Mouse (Mus musculus) myocyte (in vitro differentiated cells): ENCODE results near the gene Aire. TPM values are rescaled to one million over a fixed set of nuclear protein-coding genes. Genes with fewer than 3 reads are reported as not detected.

ENCODE experiments used
- H3K27me3 ChIP-seq: one replicate; pipeline ENCODE4 v1.6.1; 2011; ENCODE audit not compliant: control insufficient read depth, insufficient read depth, insufficient read length
- H3K36me3 ChIP-seq: one replicate; pipeline ENCODE4 v1.6.1; 2011; ENCODE audit not compliant: control insufficient read depth, insufficient read depth
- H3K4me2 ChIP-seq: one replicate; pipeline ENCODE4 v1.6.1; 2011; ENCODE audit warnings: low read depth, control low read depth
- H3K4me3 ChIP-seq: one replicate; pipeline ENCODE4 v1.5.1; 2011; ENCODE audit warnings: mild to moderate bottlenecking, control low read depth, moderate library complexity
- H3K79me2 ChIP-seq: one replicate; pipeline ENCODE4 v1.6.1; 2011; ENCODE audit not compliant: control insufficient read depth, insufficient read depth
- H3ac ChIP-seq: one replicate; pipeline ENCODE4 v1.6.1; 2011; ENCODE audit not compliant: control insufficient read depth, insufficient read length
- CEBPB ChIP-seq: IDR thresholded peaks from 2 replicates; pipeline ENCODE4 v1.6.1; 2011; ENCODE audit warnings: mild to moderate bottlenecking, moderate library complexity; ENCODE audit not compliant: poor library complexity, insufficient read depth, severe bottlenecking
- E2F4 ChIP-seq: IDR thresholded peaks from one replicate; pipeline ENCODE4 v1.6.1; 2011; ENCODE audit warnings: mild to moderate bottlenecking, control low read depth, moderate library complexity; ENCODE audit not compliant: insufficient read depth
- MAX ChIP-seq: IDR thresholded peaks from one replicate; pipeline ENCODE4 v1.6.1; 2011; ENCODE audit warnings: low read depth, mild to moderate bottlenecking, control low read depth
- MYOD1 ChIP-seq, 3 experiments: IDR thresholded peaks; one replicate each; pipeline ENCODE4 v1.6.1; 2011; ENCODE audit warnings: control low read depth in 2 of 3, low read depth in 2 of 3, mild to moderate bottlenecking in 2 of 3, moderate library complexity in 1 of 3; ENCODE audit not compliant: insufficient read length in 2 of 3, control insufficient read depth in 1 of 3
- MYOG ChIP-seq, 3 experiments: IDR thresholded peaks; one replicate each; pipeline ENCODE4 v1.6.1; 2011; ENCODE audit warnings: control low read depth in 2 of 3, low read depth in 2 of 3, mild to moderate bottlenecking in 2 of 3; ENCODE audit not compliant: insufficient read length in 2 of 3, control insufficient read depth in 1 of 3, insufficient read depth in 1 of 3
- POLR2A ChIP-seq: IDR thresholded peaks from one replicate; pipeline ENCODE4 v1.6.1; 2011; ENCODE audit warnings: low read depth, mild to moderate bottlenecking, control low read depth, moderate library complexity; ENCODE audit not compliant: insufficient read length
- POLR2AphosphoS2 ChIP-seq: IDR thresholded peaks from one replicate; pipeline ENCODE4 v1.6.1; 2011; ENCODE audit warnings: low read depth, control low read depth; ENCODE audit not compliant: insufficient read length
- REST ChIP-seq: IDR thresholded peaks from one replicate; pipeline ENCODE4 v1.6.1; 2011; ENCODE audit warnings: mild to moderate bottlenecking, control low read depth, moderate library complexity; ENCODE audit not compliant: insufficient read depth, insufficient read length
- SRF ChIP-seq: IDR thresholded peaks from one replicate; pipeline ENCODE4 v1.6.1; 2011; ENCODE audit warnings: low read depth; ENCODE audit not compliant: control insufficient read depth, insufficient read length
- TCF12 ChIP-seq: IDR thresholded peaks from one replicate; pipeline ENCODE4 v1.6.1; 2011; ENCODE audit warnings: mild to moderate bottlenecking, control low read depth; ENCODE audit not compliant: poor library complexity, insufficient read depth, severe bottlenecking
- TCF3 ChIP-seq: IDR thresholded peaks from one replicate; pipeline ENCODE4 v1.6.1; 2011; ENCODE audit warnings: low read depth, control low read depth; ENCODE audit not compliant: insufficient read length
- USF1 ChIP-seq: IDR thresholded peaks from one replicate; pipeline ENCODE4 v1.6.1; 2011; ENCODE audit warnings: low read depth, mild to moderate bottlenecking, control low read depth, moderate library complexity
- polyA plus RNA-seq: library from polyadenylated mRNA; unstranded; fragments of >200 nt; fragmentation: generic; extraction: Trizol; gene quantifications from one replicate; pipeline ENCODE4 v1.2.1, GENCODE M21; 2012; ENCODE audit warnings: missing spikeins

Aire gene
- polyA plus RNA-seq, 1 experiment = 0.38 TPM

GRCm38 (mm10) chr10:77995639-77996038 is 47.8 kb downstream of the Aire start:
- Histone ChIP-seq H3K27me3 (no peaks in the 10 kb centered on the region), H3K4me2 (no peak overlapping the region), H3K79me2 (no peaks in the 10 kb centered on the region), H3ac (no peak overlapping the region), H3K36me3 (no peaks in the 10 kb centered on the region), H3K4me3 (no peak overlapping the region)
- TF ChIP-seq USF1 = no peak

GRCm38 (mm10) chr10:77985775-77986174 is 57.6 kb downstream of the Aire start:
- H3K4me2 ChIP-seq = no peak overlapping the region
- peaks cover 4% of the 10 kb centered on the region for H3K36me3 ChIP-seq
- no peaks in the 10 kb centered on the region for H3K27me3 ChIP-seq
- H3K79me2 ChIP-seq = no peaks in the 10 kb centered on the region
- no peak overlapping the region for H3ac ChIP-seq
- TF ChIP-seq MYOG (IDR thresholded peaks at IDR 0.05; ENCODE audit: control insufficient read depth in 1 of 3, insufficient read depth in 1 of 3, insufficient read length in 2 of 3, low read depth in 2 of 3) (no peak), POLR2AphosphoS2 (peak; percentile 85)
- no peak overlapping the region for H3K4me3 ChIP-seq

GRCm38 (mm10) chr10:77984660-77985059 is 58.8 kb downstream of the Aire start:
- H3K36me3 ChIP-seq = peaks cover 4% of the 10 kb centered on the region

More at GRCm38 (mm10) chr10:77984660-77985059, 58.8 kb downstream of the Aire start:
- TF ChIP-seq POLR2AphosphoS2 = peak; percentile 12
- TF ChIP-seq MAX = no peak
- no peak for TF ChIP-seq TCF3
- no peak for TF ChIP-seq REST
- no peak for TF ChIP-seq E2F4
- no peak for TF ChIP-seq CEBPB
- no peak for TF ChIP-seq POLR2A
- no peak for TF ChIP-seq TCF12
- no peak for TF ChIP-seq MYOD1 (IDR thresholded peaks at IDR 0.05; ENCODE audit: control insufficient read depth in 1 of 3, insufficient read length in 2 of 3, low read depth in 2 of 3)
- TF ChIP-seq MYOG (IDR thresholded peaks at IDR 0.05; ENCODE audit: control insufficient read depth in 1 of 3, insufficient read depth in 1 of 3, insufficient read length in 2 of 3, low read depth in 2 of 3) = peak in 1 of 3 experiments; percentile 3
- no peak for TF ChIP-seq SRF
- no peak for TF ChIP-seq USF1
- Histone ChIP-seq H3K4me2 (no peak overlapping the region), H3K79me2 (no peaks in the 10 kb centered on the region), H3K27me3 (no peaks in the 10 kb centered on the region), H3K4me3 (no peak overlapping the region), H3ac (no peak overlapping the region)

Other genes with a start within 250 kb of the Aire start
- gene Gm9639, start 248.5 kb downstream of the Aire start, polyA plus RNA-seq = not detected
- gene Gm19668, start 244.5 kb downstream of the Aire start, polyA plus RNA-seq = not detected
- gene Gm9507, start 231.8 kb downstream of the Aire start, polyA plus RNA-seq = not detected
- not detected for gene Gm2696, start 228.9 kb downstream of the Aire start, polyA plus RNA-seq
- not detected for gene Krtap10-4, start 216.5 kb downstream of the Aire start, polyA plus RNA-seq
- not detected for gene Krtap10-10, start 207.7 kb downstream of the Aire start, polyA plus RNA-seq
- gene Gm36176, start 196.8 kb downstream of the Aire start, polyA plus RNA-seq = not detected
- gene Gm10318, start 190.8 kb downstream of the Aire start, polyA plus RNA-seq = not detected
- not detected for gene Gm3285, start 181.6 kb downstream of the Aire start, polyA plus RNA-seq
- gene Lrrc3, start 141.1 kb downstream of the Aire start, polyA plus RNA-seq = 0.01 TPM
- not detected for gene Trpm2, start 73.0 kb downstream of the Aire start, polyA plus RNA-seq
- gene 1810043G02Rik, start 65.1 kb downstream of the Aire start, polyA plus RNA-seq = 12.8 TPM
- 122 TPM for gene Pfkl, start 33.5 kb downstream of the Aire start, polyA plus RNA-seq
- 1.1 TPM for gene Dnmt3l, start 1.7 kb downstream of the Aire start, polyA plus RNA-seq
- 0.02 TPM for gene Icosl, start 25.7 kb upstream of the Aire start, polyA plus RNA-seq
- gene D10Jhu81e, start 126.2 kb upstream of the Aire start, polyA plus RNA-seq = 73.6 TPM
- 22.1 TPM for gene Pwp2, start 141.5 kb upstream of the Aire start, polyA plus RNA-seq
- gene Trappc10, start 201.0 kb upstream of the Aire start, polyA plus RNA-seq = 24.6 TPM